Mouse (Mus musculus): ENCODE results near the gene Pilrb2. TPM values are rescaled to one million over a fixed set of nuclear protein-coding genes. Genes with fewer than 3 reads are reported as not detected.

The Pilrb2 gene
- total and polyA plus RNA-seq, 3 experiments = 25.9 to 71.7 TPM; not detected in 1

DNA sequence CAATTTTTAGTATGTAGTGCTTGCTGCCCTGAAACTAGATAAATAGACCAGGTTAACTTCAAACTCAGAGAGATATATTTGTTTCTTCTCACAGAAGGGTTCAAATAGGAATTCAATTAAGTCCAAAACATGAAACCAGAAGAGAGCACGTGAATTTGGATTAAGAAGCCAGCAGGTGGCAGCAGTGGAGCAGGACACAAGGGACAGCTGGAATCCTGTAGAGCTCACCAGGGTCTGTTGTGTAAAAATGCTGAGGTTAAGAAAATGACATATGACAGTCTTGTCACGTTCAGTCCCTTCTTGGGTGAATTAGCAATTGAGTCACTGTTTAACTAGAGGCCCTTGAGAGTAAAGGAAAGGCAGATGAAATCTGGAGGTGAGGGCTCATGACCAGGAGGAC is 14.3 kb upstream of the Pilrb2 start:
- no peaks in the 10 kb centered on the region for H3K9me3 ChIP-seq (replicated peaks; ENCODE audit: insufficient read depth, low read length)
- H3K27me3 ChIP-seq (ENCODE audit: control insufficient read depth in 1 of 2, insufficient read depth in 2 of 2, low read length in 2 of 2) = 0 out of 4 replicates have a peak, but pooled peaks cover 0 to 2% of the 10 kb centered on the region in 2 experiments
- TF ChIP-seq MXI1 (IDR thresholded peaks at IDR 0.05; ENCODE audit: low read depth, low read length) (peak; percentile 54), POLR2AphosphoS2 (IDR thresholded peaks at IDR 0.05; ENCODE audit: low read length) (no peak), JUND (IDR thresholded peaks at IDR 0.05; ENCODE audit: low read depth, low read length) (0 out of 2 replicates have a peak, but pooled peaks have one; percentile 30), TAL1 (IDR thresholded peaks at IDR 0.05; ENCODE audit: low read length) (no peak), USF1 (IDR thresholded peaks at IDR 0.05; ENCODE audit: low read depth, low read length) (peak; percentile 57; the same call in 1 of the 2 replicates), MAFK (IDR thresholded peaks at IDR 0.05; ENCODE audit: borderline replicate concordance, low read depth, low read length) (peak; percentile 63), SMC3 (IDR thresholded peaks at IDR 0.05; ENCODE audit: low read depth, low read length) (peak; percentile 76), RAD21 (IDR thresholded peaks at IDR 0.05; ENCODE audit: low read depth, low read length) (peak; percentile 79), CTCF (IDR thresholded peaks at IDR 0.05 in 2 of 3, conservative IDR thresholded peaks at IDR 0.05 in 1 of 3; ENCODE audit: control insufficient read depth in 1 of 3, insufficient read depth in 1 of 3, low read depth in 2 of 3, low read length in 3 of 3, poor library complexity in 1 of 3, severe bottlenecking in 1 of 3) (peak; percentile 60 to 90 (median 81)), MYC (IDR thresholded peaks at IDR 0.05; ENCODE audit: low read depth, low read length) (peak; percentile 90), ZC3H11A (IDR thresholded peaks at IDR 0.05; ENCODE audit: low read depth, low read length) (peak; percentile 67), ETS1 (IDR thresholded peaks at IDR 0.05; ENCODE audit: low read depth, low read length) (no peak), BHLHE40 (IDR thresholded peaks at IDR 0.05; ENCODE audit: borderline replicate concordance, low read depth, low read length) (peak; percentile 64; the same call in 1 of the 2 replicates), MAX (IDR thresholded peaks at IDR 0.05; ENCODE audit: low read length) (peak; percentile 89)
- no peak overlapping the region for H3K4me3 ChIP-seq (ENCODE audit: control insufficient read depth in 1 of 2, insufficient read depth in 1 of 2, low read depth in 2 of 2, low read length in 2 of 2)
- H3K4me1 ChIP-seq (ENCODE audit: control insufficient read depth in 1 of 2, insufficient read depth in 2 of 2, low read length in 2 of 2) = peaks cover 0 to 19% of the 10 kb centered on the region in 2 experiments; a peak in 2 of 4 replicates
- H3K36me3 ChIP-seq (ENCODE audit: control insufficient read depth in 1 of 2, insufficient read depth in 2 of 2, low read length in 2 of 2) = peaks cover 0 to 13% of the 10 kb centered on the region in 2 experiments; a peak in 2 of 4 replicates
- no peak overlapping the region for H3K9ac ChIP-seq (ENCODE audit: control insufficient read depth, low read depth, low read length, poor library complexity, severe bottlenecking)
- H3K27ac ChIP-seq (ENCODE audit: control insufficient read depth, low read depth, low read length) = no peak overlapping the region
- no peaks in the 10 kb centered on the region for H3K79me2 ChIP-seq (ENCODE audit: control insufficient read depth, insufficient read depth, low read length, poor library complexity)
- peak; percentile 80 for DNase-seq (ENCODE audit: low read depth, low spot score)

DNA sequence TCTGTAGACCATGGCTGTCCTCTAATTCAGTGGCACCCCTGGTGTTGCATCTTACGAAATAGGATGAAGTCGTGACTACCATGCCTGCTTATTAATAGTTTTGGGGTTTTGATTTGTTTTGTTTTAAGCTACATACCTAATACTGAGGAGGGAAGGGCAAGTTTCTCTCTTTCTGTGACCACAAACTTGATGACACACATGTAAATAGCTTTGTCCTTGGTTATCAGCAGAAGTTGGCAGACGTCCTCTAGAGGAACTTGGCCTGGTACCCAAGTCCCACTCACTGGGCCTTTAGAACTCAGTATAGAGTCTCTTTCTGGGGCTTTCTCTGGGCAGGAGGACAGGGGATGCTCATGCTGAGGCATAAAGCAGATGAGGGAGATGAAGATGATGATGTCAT is 11.7 kb upstream of the Pilrb2 start:
- no peaks in the 10 kb centered on the region for H3K9me3 ChIP-seq (replicated peaks; ENCODE audit: insufficient read depth, low read length)
- H3K27me3 ChIP-seq (ENCODE audit: control insufficient read depth in 1 of 2, insufficient read depth in 2 of 2, low read length in 2 of 2) = no peaks in the 10 kb centered on the region
- peak overlapping the region; percentile 67; the same call in 1 of the 2 replicates for H3K27ac ChIP-seq (ENCODE audit: control insufficient read depth, low read depth, low read length)
- no peak overlapping the region for H3K9ac ChIP-seq (ENCODE audit: control insufficient read depth, low read depth, low read length, poor library complexity, severe bottlenecking)
- H3K36me3 ChIP-seq (ENCODE audit: control insufficient read depth in 1 of 2, insufficient read depth in 2 of 2, low read length in 2 of 2) = peaks cover 0 to 13% of the 10 kb centered on the region in 2 experiments; a peak in 2 of 4 replicates
- peaks cover 0 to 19% of the 10 kb centered on the region in 2 experiments; a peak in 2 of 4 replicates for H3K4me1 ChIP-seq (ENCODE audit: control insufficient read depth in 1 of 2, insufficient read depth in 2 of 2, low read length in 2 of 2)
- DNase-seq (ENCODE audit: low read depth, low spot score) = peak; percentile 64
- peak in 1 of 2 experiments; percentile 58; a peak in 2 of 4 replicates for TF ChIP-seq EP300 (IDR thresholded peaks at IDR 0.05; ENCODE audit: low read depth in 1 of 2, low read length in 2 of 2)
- no peak for TF ChIP-seq HCFC1 (IDR thresholded peaks at IDR 0.05; ENCODE audit: low read depth, low read length)
- no peak for TF ChIP-seq NRF1 (IDR thresholded peaks at IDR 0.05; ENCODE audit: insufficient read depth, low read depth, low read length, poor library complexity, severe bottlenecking)
- TF ChIP-seq ETS1 (IDR thresholded peaks at IDR 0.05; ENCODE audit: low read depth, low read length) = peak; percentile 30; the same call in 1 of the 2 replicates
- peak; percentile 36; the same call in 1 of the 2 replicates for TF ChIP-seq MYC (IDR thresholded peaks at IDR 0.05; ENCODE audit: low read depth, low read length)
- H3K4me3 ChIP-seq (ENCODE audit: control insufficient read depth in 1 of 2, insufficient read depth in 1 of 2, low read depth in 2 of 2, low read length in 2 of 2) = no peak overlapping the region
- no peaks in the 10 kb centered on the region for H3K79me2 ChIP-seq (ENCODE audit: control insufficient read depth, insufficient read depth, low read length, poor library complexity)
